Mouse (Mus musculus) ovary, postnatal 36 days (tissue): ENCODE measurements around the gene Smoc2.
A peak's percentile ranks its signal among the peaks of the same experiment; 100 is the strongest.

ENCODE experiments used
- DNase-seq: peaks from one replicate; pipeline ENCODE4 v3.0.0; 2022; ENCODE audit warnings: low spot score, mixed read lengths

Smoc2 gene

DNA sequence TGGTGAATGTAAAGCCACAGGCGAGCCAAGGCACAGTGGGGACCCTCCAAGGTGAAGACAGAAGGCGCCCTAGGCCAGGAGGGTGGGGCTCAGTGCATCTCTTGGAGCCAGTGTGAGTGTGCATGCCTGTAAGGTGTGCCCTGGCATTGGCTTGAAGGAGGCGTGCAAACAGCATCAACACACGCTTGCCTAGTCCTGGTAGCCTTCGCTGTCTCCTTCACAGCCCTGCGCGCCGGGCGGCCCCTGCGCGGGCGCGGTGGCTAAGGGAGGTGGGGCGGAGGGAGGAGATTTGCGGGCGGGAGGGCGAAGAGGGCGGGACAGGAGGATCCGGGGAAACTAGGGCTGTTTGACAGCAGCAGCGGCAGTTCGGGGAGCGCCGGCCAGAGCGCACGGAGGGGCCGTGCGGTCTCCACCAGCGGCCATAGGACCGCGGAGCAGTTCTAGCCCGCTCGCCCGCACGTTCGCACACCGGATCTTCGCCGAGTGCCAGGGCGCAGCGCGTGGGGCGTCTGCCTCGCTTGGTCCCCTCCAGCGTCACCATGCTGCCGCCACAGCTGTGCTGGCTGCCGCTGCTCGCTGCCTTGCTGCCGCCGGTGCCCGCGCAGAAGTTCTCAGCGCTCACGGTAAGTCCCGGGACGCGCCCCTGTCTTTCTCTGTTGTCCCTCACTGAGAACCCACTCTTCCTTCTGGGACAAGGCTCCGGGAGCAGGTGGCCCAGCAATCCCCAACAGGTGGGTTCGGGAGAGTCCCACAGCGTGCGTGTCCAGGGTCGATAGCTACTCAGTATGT, at the start of gene Smoc2:
Gene Smoc2 (plus strand): TSS at position 330 of the 789 bp plus-strand sequence.
- peak; percentile 74 for DNase-seq

DNA sequence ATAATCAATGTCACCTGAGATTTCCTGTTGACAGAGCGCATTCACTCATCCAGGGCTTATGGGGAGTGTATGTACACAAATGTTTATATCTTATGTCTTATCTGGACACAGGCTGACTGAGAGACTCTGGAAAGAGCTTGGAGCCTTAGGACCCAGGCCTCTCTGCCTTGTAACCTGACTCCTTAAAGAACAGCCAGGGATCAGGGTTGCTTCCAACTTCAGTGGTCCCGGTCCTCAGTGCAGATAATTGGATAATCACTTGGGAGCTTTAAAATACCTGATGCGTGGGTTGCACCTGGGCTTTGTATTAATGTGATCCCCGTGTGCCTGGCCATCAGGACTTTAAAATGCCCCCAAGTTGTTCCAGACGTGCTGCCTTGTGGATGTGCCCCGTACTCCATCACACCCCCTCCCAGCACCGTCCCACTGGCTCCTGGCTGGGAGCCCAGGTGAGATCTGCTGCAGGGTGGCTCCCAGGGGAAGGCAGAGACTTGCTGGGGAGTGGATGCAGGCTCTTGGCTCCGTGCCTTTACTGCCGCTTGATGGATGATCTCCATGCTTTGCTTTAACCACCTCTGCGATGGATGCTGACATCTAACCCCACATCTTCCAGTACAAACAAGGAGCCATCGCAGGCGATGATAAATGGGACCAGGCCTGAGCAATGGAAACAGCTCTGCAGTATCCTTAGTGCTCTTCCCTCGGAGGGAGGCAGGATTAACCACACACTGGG, 48.4 kb upstream of the Smoc2 start:
- DNase-seq, result no peak

DNA sequence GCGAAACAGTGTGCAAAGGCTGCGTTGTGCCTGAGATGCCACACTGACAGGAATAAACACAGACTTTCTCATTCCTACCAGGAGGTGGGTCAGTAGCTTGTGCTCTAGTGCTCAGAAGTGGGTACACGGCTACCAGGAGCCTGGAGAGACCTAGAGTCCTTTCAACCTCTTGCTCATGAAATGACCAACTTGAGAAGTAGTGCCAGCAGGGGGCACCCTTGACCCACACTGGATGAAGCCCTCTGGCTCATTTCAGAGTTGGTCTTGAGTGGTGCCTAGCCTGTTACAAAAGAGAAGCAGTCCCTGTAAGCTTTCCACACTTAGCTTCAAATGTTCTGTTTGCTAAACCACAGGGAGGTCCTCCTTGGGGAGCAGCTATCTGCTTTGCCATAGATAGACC, 46.7 kb upstream of the Smoc2 start:
- peak; percentile 81 for DNase-seq

DNA sequence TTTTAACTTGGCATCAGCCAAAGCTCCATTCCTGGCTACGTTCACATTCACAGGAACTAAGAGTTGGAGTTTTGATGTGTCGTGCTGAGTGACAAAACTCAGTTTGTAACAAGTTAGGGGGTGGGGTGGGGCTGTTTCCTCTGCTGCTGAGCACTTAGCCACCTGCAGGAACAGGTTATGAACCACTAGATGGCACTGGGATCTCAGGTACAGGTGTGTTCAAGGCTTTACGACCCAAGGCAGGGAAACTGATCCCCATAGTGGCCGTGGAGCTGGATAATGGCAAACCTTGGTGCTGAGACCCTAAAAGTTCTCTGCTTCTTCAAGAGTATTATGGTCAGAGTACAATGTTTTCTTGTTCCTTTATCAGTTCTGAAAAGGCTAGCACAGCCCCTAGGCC, 45.6 kb upstream of the Smoc2 start:
- no peak for DNase-seq

DNA sequence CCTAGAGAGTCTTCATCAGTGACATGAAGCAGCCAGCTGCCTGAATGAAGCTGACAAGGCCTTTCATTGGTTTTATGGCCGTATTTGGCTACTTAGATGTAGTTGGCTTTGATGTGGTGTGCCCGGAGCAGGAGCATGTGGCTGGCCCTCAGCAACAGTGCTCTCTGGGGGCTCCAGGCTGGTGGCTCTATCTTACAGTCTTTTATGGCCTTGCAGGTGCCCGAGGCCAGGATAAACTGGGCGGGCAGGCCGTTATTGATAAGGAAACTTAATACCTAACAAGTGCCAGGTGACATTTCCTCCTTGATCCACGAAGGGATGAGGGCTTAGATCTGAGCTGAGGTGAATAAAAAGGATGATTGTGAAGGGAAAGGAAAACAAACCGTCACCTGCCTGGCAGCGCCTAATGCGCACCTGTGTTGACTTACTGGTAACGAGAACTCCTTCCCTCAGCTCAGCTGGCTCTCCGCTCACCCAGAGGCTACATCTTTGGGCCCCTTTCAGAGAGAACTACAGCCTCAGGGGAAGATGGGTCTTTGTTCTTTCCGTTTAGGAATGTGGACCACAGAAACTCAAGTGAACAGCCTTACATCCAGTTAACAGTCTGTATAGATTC, 44.4 kb upstream of the Smoc2 start:
- no peak for DNase-seq

DNA sequence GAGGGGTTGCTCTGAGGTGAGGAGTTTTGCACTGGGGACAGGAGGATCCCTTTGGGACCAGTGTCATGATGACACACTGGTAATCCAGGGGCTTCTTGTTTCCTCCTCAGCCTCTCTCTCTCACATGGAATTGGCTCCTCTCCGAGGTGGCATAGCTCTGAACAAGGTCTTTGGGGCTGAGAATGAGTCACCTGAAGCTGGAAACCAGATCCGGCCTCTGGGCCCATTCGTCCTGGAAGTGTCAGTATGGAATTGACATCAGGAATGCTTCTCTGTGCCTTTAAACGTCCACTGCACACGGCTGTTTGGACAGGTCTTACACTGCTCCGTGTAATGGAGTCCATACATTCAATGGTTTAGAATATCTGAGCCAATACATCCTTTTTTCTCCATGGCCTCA, 42.2 kb upstream of the Smoc2 start:
- no peak for DNase-seq

DNA sequence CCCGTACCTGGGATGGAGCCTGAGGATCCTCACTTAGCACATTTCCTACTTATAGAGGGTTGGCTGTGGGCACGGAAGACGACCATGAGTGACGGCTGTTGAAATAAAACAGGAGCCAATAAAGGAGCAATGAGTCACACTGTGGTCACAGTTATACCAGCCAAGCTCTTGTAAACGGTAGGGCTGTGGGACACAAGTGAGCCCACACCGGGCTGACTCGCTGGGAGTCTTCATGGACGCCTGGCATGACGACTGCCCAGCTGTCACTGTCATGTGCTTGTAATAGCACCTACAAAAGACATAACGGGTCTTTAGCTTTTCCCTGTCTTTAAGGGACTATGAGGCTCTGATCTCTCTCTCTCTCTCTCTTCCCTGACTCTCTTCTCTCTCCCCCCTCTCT, 39.3 kb upstream of the Smoc2 start:
- no peak for DNase-seq

DNA sequence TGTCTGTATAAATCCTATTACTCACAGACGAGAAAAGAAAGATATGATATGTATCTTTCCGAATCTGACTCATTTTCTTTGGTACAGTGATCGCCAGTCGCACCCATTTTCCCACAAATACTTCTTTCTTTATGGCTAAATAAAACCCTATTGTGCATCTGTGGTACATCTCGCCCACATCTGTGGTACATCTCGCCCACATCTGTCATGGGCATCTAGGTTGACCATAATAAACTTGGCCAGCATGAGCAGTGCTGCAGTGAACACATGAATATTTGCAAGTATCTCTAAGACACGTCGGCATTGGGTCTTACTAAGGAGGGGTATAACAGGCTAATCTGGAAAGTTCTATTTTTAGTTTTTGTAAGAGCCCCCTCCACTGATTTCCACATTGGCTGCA, 36.7 kb upstream of the Smoc2 start:
- no peak for DNase-seq

DNA sequence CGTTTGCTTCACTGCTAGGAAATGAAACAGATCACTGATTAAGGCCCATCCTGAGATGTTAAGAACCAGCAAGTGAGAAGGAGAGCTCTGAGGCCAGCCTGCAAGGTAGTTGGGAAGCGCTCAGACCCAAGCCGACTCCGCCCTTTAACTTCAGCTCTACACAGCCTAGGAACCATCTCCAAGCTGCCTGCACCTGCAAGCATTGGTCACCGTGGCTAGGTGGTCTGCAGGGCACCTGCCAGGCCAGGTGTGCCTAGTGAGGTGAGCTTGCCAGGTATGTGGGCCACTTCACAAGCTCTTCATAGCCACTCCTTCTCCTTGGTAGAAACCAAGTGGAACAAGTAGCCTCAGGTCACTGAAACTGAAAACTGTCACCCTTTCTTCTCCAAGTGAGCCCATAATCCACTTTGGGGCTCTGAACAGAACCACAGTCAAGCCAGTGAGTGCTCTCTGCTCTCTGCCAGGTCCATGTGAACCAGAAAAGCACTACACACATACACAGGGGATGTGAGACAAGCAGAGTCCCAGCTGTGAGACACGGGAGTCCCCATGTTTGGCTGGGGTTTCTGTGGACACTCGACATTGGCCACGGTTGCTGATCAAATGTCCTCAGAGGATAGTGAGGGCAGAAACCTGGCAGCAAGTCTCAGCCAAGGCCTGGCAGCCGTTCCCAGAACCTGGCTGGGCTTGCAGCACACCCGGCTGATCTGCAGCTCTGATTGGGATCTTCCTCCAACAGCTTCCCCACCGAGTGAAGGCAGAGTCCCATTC, 34.9 kb upstream of the Smoc2 start:
- DNase-seq, result peak; percentile 34

DNA sequence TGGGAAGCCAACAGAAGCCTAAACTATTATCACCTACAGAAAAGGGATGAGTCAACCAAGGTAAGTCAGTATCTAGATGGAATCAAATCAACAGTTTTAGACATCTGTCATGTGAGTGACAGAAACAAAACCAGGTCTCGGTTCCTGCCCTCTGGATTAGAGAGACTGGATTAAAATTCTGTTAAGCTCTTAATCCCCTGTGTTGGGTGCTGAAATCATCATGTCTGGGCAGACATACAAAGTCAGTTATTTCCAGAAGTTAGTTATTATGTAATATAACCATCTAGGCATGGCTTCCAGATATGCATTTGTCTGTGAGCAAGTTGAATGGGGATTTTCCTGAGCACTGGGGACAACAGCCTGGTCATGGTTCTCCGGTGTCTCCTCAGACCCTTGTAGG, 33.0 kb upstream of the Smoc2 start:
- DNase-seq, result no peak

DNA sequence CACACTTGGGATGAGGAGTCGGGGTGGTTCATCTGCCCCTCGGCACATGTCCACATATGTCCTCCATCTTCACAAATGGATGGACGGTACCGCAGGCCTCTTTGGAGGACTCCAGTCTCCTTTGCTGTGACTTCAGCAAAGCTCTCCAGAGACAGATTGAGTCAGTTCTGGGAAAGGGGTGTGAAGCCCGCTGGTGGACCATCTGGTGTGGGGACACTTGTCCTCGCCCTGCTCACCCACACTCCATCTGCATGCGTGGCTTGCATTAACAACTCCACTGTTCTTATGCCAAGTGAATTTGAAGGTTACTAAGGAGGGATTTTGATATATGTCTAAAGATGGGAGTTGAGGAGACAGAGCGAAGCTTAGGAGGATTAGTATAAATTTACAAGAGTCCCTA, 31.4 kb upstream of the Smoc2 start:
- no peak for DNase-seq

DNA sequence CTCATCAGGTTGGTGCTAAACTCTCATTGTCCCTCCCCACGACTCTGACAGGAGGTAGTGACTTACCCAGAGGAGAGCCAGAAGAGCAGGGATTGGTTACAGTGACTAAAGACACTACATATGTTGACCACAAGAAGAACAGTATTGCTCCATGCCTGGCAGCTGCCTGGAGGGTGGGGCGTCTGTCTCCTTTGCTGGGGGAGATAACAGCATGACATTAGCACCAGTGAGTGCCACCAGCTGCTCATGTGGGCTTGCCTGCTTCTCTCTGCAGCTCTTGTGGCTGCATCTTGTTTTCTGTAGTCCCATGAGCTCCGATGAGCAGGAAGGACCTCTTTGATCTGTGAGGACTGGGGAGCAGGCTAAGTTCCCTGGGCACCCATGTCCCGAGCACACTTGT, 29.7 kb upstream of the Smoc2 start:
- DNase-seq, result no peak

DNA sequence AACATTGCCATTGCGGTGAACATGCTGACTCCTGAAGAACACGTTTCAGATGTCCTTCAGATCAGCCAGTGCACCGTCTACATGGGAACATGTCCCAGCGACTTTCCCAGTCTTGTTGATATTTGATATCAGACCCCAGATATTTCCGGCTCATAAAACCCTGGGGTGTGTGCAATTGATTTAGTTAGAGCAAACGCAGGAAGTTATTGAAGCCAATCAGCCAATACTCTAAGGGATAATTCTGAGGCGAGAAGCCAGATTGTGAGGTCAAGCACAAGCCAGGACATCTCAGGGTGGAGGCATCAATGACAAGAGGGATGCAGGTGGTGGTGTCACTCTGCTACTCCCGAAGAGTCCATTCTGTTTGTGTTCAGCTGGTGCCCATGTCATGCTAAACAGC, 28.9 kb upstream of the Smoc2 start:
- DNase-seq, result no peak

DNA sequence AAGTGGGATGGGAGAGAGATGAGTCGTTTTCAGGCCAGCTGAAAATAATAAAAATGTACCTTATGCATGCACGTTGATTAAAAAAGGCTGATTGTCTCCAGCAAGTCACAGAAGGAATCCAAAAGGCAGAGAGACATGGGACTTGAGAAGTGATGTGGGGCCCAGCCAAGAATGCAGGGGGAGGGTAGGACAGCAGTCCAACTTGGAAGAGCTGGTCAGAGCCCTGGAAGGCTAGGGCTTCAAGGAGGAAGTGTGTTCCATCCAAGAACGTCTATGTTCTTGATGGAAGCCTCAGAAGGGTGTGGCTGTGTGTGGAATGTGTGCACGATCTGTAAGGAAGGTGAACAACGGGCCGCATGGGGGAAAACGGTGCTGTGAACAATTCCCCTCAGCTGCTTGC, 26.9 kb upstream of the Smoc2 start:
- no peak for DNase-seq

DNA sequence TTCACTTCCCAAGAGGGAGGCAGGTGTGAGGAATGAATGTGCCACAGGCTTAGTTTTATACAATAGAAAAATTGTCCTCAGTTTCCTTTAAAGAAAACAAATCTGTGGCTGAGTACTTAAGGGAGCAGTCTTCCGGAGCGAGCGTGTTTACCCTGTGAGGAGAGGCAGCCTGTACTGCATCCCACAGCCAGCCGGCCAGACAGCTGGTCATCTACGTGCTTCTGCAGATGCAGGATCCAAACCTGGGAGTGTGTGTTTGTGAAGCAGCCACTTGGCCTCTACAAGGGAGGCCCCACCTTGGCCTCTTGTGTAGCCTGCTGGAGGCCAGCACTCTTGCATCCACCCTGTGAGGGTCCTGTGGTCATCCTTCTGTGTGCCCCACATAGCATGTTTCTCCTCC, 24.7 kb upstream of the Smoc2 start:
- DNase-seq, result no peak

DNA sequence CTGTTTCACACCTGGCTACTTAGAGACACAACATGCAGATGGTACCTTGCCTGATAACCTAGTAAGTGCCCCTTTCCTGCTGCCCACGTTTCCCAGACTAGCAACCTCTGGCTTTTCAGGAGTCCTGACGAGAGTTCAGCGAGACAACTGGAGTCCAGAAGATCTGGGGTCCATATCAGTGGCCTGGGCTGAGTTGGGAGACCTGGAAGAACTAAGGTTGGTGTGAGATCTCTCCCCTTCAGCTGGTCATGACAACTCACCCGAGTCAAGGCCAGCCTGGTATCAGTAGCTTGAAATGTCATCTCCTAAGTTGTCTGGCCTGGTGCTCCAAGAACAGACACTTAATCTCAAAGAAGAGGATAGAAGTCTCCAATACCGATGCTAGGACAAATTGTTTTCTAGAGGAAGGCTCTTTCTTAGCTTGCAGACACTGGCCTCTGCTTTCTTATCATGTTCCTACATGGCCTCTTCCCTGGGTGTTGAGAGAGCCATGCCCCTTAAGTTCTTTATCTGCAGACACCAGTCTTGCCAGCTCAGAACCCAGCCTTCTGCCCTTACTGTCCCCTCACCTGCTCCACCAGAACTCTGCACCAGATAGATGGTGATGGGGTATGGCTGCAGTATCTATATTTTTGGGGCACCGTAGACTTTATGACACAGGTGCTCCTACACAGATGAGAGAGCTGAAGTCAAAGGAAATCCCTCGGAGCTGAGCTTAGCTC, 21.3 kb upstream of the Smoc2 start:
- DNase-seq, result no peak

DNA sequence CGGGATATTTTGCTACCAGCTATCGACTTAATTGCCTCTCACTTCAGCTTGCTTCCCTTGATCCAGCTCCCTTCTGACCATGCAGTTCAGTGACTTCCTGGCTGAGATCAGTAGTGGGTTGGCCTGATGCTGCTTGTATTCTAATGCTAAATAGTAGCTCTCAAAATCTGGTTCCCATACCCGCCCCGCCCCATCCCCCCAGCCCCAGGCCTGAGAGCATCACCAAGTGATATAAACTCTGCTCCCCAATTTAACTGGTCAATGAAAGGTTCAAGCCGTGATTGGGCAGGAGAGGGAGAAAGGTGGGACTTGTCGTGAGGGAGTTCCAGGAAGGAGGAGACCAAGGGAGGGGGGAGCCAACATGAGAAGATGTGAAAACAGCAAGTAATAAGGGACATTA, 20.4 kb upstream of the Smoc2 start:
- DNase-seq, result no peak

DNA sequence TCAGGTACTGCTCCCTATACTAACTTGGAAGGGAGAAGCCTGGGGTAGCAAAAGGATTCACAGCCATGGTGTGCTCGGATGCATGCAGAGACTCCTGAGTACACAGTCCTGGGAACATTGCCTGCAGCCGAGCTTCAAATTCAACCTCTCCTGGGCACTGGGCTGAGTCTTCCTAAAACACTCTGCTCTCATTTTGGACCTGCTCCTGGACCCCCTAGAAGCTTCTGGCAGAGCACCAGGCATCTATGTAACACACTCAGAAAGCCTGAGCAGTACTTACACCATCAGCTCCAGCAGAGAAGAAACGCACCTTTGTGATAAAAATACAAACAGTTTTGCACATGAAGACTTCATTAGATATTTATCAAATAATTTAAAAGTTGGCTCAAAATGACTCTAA, 18.3 kb upstream of the Smoc2 start:
- DNase-seq, result no peak

DNA sequence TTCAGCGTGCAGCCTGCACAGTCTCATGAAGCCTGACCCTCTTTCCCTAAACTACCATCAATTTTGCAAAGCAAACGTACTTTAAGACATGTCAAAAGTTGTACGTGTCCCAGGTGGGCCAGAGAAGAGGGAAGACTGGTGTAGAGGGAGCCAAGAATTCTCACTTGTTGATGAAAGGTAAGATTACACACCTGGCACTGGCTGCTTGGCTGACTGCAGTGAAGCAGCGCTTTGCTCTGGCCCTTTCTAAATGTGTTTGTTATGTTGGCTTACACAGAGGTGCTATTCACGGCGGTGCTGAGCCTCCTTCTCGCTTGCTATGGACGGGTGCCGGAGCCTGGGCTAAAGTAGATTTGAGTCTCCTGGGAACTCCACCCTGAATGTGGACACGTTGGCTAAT, 17.1 kb upstream of the Smoc2 start:
- DNase-seq, result no peak

DNA sequence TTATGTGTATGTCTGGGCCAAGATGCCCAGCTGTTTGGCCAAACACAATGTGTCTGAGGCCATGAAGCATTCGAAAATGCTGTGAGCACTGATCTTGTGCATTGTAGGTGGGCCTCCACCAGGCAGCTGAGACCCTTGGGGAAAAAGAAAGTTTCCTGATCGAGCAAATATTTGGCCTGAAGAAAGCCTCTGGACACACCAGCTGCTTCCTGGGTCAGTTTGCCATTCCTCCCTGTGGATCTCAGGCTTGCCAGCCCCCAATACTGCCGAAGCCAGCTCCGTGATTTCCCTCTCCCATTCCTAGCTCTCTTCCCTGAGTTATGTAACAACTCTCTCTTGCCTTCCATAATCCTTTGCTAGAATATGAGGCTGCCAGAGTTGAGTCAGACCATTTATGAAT, 11.3 kb upstream of the Smoc2 start:
- DNase-seq, result no peak

DNA sequence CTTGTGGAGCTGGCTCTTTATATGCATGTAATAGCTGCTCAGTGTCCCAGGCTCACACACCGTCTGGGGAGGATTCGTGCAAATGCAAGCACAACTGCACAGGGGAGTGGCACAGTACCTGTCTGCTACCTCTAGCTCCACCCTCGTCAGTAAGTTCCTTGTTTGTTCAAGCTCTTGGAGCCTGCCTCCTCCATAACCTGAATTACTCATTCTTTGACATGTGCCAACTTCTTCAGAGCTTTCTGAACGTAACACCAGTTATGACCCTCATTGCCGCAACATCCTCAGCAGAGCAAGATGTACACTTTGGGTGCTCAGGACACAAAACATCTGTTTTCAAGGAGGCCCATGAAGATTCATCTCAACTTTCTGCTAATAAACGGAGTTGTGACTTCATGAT, 5.9 kb upstream of the Smoc2 start:
- DNase-seq, result no peak

DNA sequence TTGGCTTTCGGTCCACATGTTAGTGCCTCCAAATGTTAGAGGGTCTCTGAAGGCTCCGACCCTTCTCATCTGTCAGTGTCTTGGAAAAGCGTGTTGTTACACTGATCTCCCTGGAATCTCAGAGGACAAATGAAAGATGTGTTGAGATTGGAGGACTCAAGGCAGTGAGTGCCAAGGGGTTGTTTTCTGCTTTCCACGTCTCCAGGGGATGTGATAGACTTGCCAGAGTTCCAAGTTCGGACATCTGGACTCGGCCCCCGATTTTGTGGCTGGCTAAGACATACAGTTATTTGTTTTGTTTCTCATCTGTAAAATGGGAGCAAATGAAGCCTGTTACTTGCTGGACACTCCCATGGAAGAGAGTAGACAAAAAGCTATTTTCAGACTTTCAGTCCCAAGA, 2.0 kb upstream of the Smoc2 start:
- no peak for DNase-seq
